Mouse (Mus musculus) adrenal gland, postnatal 36 days (tissue): ENCODE results near the gene Gm17402. TPM values are rescaled to one million over a fixed set of nuclear protein-coding genes. Genes with fewer than 3 reads are reported as not detected.

Experiments used
- total RNA-seq, 2 experiments: library from RNA; stranded (reverse); gene quantifications; 2 replicates each; pipeline ENCODE4 v1.2.3; 2021

The Gm17402 gene
- total RNA-seq, 2 experiments from 2014 or later, result not detected

Other genes with a start within 250 kb of the Gm17402 start
- gene Mlf1, start 1.1 kb downstream of the Gm17402 start, total RNA-seq, result 1 to 10 TPM; 5.3 to 8.6 TPM
- gene Gfm1, start 54.9 kb upstream of the Gm17402 start, total RNA-seq, result 100 to 1,000 TPM; 102 to 108 TPM
- gene Lxn, start 88.8 kb upstream of the Gm17402 start, total RNA-seq, result 10 to 100 TPM in 1 of 2 experiments, 1 to 10 TPM in 1; 7.1 to 15.8 TPM
- gene Rarres1, start 140.4 kb upstream of the Gm17402 start, total RNA-seq, result 1 to 10 TPM in 1 of 2 experiments, under 1 TPM in 1; 0.26 to 1.1 TPM
- 10 to 100 TPM; 54.1 to 78.3 TPM for gene Mfsd1, start 207.6 kb upstream of the Gm17402 start, total RNA-seq